Mouse (Mus musculus) kidney, adult 2 months (tissue): Measurements from ENCODE around the gene Tmem161a. TPM values are rescaled to one million over a fixed set of nuclear protein-coding genes. Genes with fewer than 3 reads are reported as not detected.

Experiments
- DNase-seq: peaks from one replicate; pipeline ENCODE4 v3.0.0; 2021
- H3K27ac ChIP-seq: fragments of 200-500 bp; 2 replicates; pipeline ENCODE4 v1.5.1; 2012; ENCODE audit warnings: low read depth, low read length, control low read depth, inconsistent platforms; ENCODE audit not compliant: insufficient read depth
- H3K27me3 ChIP-seq: fragments of 200-500 bp; replicated peaks from 2 replicates; pipeline ENCODE4 v1.6.1; 2012; ENCODE audit warnings: mild to moderate bottlenecking, moderate library complexity, low read length, inconsistent platforms; ENCODE audit not compliant: control insufficient read depth, insufficient read depth
- H3K36me3 ChIP-seq: fragments of 200-500 bp; 2 replicates; pipeline ENCODE4 v1.6.1; 2012; ENCODE audit warnings: mild to moderate bottlenecking, moderate library complexity, low read length, inconsistent platforms; ENCODE audit not compliant: control insufficient read depth, insufficient read depth
- H3K4me1 ChIP-seq: fragments of 200-500 bp; 2 replicates; pipeline ENCODE4 v1.6.1; 2011; ENCODE audit warnings: low read length; ENCODE audit not compliant: control insufficient read depth, insufficient read depth
- H3K4me3 ChIP-seq: fragments of 200-500 bp; 2 replicates; pipeline ENCODE4 v1.5.1; 2011; ENCODE audit warnings: mild to moderate bottlenecking, low read depth, low read length, control low read depth; ENCODE audit not compliant: insufficient read depth
- CTCF ChIP-seq: fragments of 200-500 bp; conservative IDR thresholded peaks from 2 replicates; pipeline ENCODE4 v1.5.1; 2011; ENCODE audit warnings: low read depth, mild to moderate bottlenecking, control low read depth, low read length, moderate library complexity, mixed read lengths; ENCODE audit not compliant: insufficient read depth, insufficient read length
- POLR2A ChIP-seq: fragments of 200-500 bp; IDR thresholded peaks from one replicate; pipeline ENCODE4 v1.6.1; 2011; ENCODE audit warnings: low read depth, low read length, control low read depth
- WGBS: fragments of 180-500 bp; shearing (Covaris S2); methylation state at CpG from one replicate; pipeline ENCODE4 v1.1.7; 2018; 5-methylcytosine and 5-hydroxymethylcytosine counted together
- polyA plus RNA-seq: library from polyadenylated mRNA; depleted of rRNA; stranded (reverse); fragments of >200 nt; gene quantifications from 2 replicates; pipeline ENCODE4 v1.2.3, GENCODE M21; 2012; rRNA removed

Gene Tmem161a
- polyA plus RNA-seq = 85.2 and 115 TPM in 2 replicates

GRCm38 (mm10) chr8:70172043-70172681 lies at the start of gene Tmem161a:
Gene Tmem161a (plus strand): TSS chr8:70172356.
- DNase-seq = peak; percentile 98
- peak within 1 kb of the TSS; percentile 80 for H3K4me3 ChIP-seq
- no peaks in the 10 kb centered on the region for H3K27me3 ChIP-seq
- peak; percentile 61 for TF ChIP-seq POLR2A
- TF ChIP-seq CTCF = no peak
- 1% methylated on average over 27 of the region's 27 CpGs for WGBS
- no peaks in the 10 kb centered on the region for H3K36me3 ChIP-seq
- peak within 1 kb of the TSS; percentile 58; the same call in 1 of the 2 replicates for H3K27ac ChIP-seq
- H3K4me1 ChIP-seq = peaks cover 8% of the 10 kb centered on the region

DNA sequence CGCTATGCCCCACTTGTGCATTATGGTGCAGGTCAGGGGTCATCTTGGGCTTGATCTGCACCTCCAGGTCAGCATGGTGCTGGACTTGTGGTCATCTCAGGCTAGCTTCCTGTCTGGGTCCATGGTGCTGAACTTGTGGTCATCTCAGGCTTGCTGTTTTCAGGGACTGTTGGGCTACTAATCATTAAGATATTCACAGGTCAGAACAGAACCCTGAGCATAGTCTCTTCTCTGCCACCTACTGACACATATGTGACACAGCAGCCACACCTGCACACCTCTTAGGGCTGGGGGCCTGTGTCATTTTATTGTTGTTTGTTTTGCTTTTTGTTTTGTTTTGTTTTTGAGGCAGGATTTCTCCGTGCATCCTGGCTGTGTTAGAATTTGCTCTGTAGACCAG lies 49.3 kb upstream of the Tmem161a start:
- Histone ChIP-seq H3K4me3 (no peak overlapping the region), H3K27me3 (no peaks in the 10 kb centered on the region), H3K27ac (no peak overlapping the region), H3K4me1 (no peaks in the 10 kb centered on the region), H3K36me3 (no peaks in the 10 kb centered on the region)
- peak; percentile 32 for DNase-seq
- TF ChIP-seq CTCF (peak; percentile 65), POLR2A (no peak)
- 53% methylated on average over 2 of the region's 2 CpGs for WGBS

DNA sequence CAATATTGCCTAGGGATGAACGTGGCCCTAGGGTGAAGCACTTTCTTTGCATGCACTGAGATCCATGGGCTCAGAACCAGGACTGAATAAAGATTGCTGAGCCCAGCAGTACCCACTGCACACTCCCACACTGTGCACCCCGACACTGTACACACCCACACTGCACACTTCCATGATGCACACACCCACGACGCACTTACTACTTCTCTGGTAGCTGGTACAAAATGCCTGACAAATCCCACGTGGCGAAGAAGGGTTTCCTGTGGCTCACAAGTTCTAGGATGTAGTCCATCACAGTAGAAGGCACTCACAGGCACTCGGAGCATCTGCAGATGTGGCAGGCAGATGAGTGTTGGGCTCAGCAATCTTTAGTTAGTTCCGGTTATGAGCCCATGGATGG lies 47.2 kb upstream of the Tmem161a start:
- H3K4me3 ChIP-seq = no peak overlapping the region
- peaks cover 6% of the 10 kb centered on the region; the same call in 1 of the 2 replicates for H3K4me1 ChIP-seq
- TF ChIP-seq CTCF (no peak), POLR2A (no peak)
- H3K27ac ChIP-seq = no peak overlapping the region
- 55% methylated on average over 8 of the region's 8 CpGs for whole genome bisulfite sequencing
- DNase-seq = no peak
- H3K36me3 ChIP-seq = no peaks in the 10 kb centered on the region
- H3K27me3 ChIP-seq = no peaks in the 10 kb centered on the region

DNA sequence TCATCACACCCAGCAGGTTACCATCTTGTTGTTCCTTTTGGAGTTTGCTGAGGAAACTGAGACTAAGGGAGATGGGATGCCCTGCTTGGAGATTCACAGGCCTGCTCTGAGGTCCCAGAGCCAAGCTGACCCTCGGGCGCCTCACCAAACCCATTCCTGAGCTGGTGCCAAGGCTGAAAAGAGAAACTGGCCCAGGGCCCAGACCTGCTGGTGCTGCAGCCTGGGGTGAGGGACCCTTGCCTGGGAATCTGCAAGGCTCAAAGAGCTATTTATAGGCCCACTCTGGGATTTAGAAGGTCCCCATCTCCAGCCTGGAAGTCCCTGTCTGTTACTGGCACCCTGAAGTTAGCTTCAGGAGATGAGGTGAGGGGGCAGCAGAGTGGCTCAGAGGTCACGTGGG lies 43.7 kb upstream of the Tmem161a start:
- Histone ChIP-seq H3K4me3 (no peak overlapping the region), H3K27me3 (no peaks in the 10 kb centered on the region), H3K4me1 (peaks cover 9% of the 10 kb centered on the region; the same call in 1 of the 2 replicates), H3K36me3 (no peaks in the 10 kb centered on the region), H3K27ac (no peak overlapping the region)
- peak; percentile 64 for DNase-seq
- no peak for TF ChIP-seq POLR2A
- TF ChIP-seq CTCF = no peak
- WGBS = 56% methylated on average over 3 of the region's 3 CpGs

DNA sequence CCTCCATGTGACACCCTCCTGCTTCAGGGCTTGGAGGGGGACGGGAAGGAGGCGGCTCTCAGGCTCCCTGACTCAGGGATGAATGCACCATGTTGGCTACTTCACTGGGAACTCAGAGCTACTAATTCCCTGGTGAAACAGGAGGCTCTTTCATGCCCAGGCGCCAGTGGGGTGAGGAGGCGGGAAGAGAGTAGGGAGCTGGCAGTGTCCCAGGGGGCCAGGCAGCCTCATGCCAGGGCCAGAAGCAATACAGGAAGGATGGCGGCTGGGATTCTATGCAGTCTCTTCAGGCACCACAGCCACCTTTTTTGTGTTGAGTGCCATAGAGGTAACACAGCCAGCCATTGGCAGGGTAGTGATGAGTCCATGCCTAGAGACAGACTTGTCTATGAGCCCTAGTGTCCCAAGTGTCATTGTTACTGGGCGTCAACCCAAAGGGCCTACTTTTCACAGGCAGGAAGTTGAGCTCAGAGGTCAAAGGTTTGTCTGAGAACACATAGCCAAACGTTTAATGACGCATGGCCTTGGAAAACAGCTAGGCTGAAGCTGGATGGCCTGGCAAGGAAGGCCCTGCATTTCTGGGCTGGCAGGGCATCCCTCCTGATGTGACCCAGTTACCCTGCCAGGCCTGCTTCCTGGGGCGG lies 42.7 kb upstream of the Tmem161a start:
- 47% methylated on average over 9 of the region's 9 CpGs for WGBS
- H3K4me1 ChIP-seq = peaks cover 9% of the 10 kb centered on the region; the same call in 1 of the 2 replicates
- no peaks in the 10 kb centered on the region for H3K36me3 ChIP-seq
- H3K4me3 ChIP-seq = no peak overlapping the region
- DNase-seq = peak; percentile 75
- no peak for TF ChIP-seq CTCF
- TF ChIP-seq POLR2A = no peak
- H3K27ac ChIP-seq = no peak overlapping the region
- H3K27me3 ChIP-seq = no peaks in the 10 kb centered on the region

- WGBS = 88% methylated on average over 3 of the region's 3 CpGs
- no peak for TF ChIP-seq POLR2A
- no peak for TF ChIP-seq CTCF
- no peak overlapping the region for H3K27ac ChIP-seq
- H3K36me3 ChIP-seq = no peaks in the 10 kb centered on the region
- H3K4me1 ChIP-seq = peaks cover 9% of the 10 kb centered on the region; the same call in 1 of the 2 replicates
- no peaks in the 10 kb centered on the region for H3K27me3 ChIP-seq
- H3K4me3 ChIP-seq = no peak overlapping the region
- DNase-seq = no peak
These were observed 42.1 kb upstream of the Tmem161a start for GRCm38 (mm10) chr8:70130066-70130465.

DNA sequence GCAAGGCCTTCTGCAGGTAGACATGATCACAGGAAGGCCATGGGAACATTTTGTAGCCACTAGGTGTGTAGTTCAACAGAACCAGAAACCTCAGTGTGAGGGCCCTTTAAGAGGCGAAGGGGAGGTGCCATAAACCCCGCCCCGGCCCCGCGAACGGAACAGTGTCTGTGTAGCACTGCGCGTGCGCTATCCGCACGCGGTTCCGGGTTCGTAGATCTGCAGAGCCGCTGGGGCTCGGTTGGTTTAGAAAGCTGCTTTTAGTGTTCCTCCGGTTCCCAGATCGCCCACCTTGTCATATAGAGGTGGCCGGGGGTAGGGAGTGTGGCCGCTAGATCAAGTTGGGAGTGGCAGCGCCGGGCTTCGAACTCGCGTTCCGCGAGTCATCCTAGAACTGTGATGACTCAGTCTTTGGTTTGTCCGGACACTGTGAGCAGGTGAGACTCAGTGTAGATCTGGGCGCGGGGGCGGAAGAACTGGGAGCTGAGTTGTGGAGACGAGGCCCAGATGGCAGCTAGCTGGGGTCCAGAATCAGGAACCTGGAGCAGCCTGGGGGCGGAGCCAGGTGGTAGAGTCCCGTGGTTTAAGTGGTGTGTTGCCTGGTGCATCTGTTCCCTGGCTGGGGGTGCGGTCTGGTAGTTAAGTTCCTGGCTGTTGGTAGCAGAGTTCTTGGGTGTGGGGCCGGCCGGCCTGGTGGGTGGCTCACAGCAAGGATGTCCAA lies 40.8 kb upstream of the Tmem161a start, which contains the start of gene Nr2c2ap:
Nr2c2ap (plus strand) TSS at position 168 of the 718 bp plus-strand sequence.
- peak; percentile 90 for DNase-seq
- peaks cover 9% of the 10 kb centered on the region; the same call in 1 of the 2 replicates for H3K4me1 ChIP-seq
- no peaks in the 10 kb centered on the region for H3K36me3 ChIP-seq
- 2% methylated on average over 37 of the region's 37 CpGs for WGBS
- H3K27me3 ChIP-seq = no peaks in the 10 kb centered on the region
- H3K4me3 ChIP-seq = peak within 1 kb of the TSS; percentile 66
- no peak within 1 kb of the TSS for H3K27ac ChIP-seq
- TF ChIP-seq CTCF = no peak
- TF ChIP-seq POLR2A = no peak
